Mouse (Mus musculus) C2C12 (cell line): ENCODE measurements around the gene Gm8994.

Experiments used
- CTCF ChIP-seq: IDR thresholded peaks from one replicate; pipeline ENCODE4 v1.5.1; 2011; ENCODE audit not compliant: control insufficient read depth, insufficient read depth, insufficient read length
- MAX ChIP-seq: IDR thresholded peaks from one replicate; pipeline ENCODE4 v1.6.1; 2011; ENCODE audit warnings: mild to moderate bottlenecking, control low read depth

- no peak for TF ChIP-seq CTCF
- no peak for TF ChIP-seq MAX
Observed at GRCm38 (mm10) chr6:136296251-136296650, 31.1 kb upstream of the Gm8994 start.
